Mouse (Mus musculus): Measurements from ENCODE around the gene Greb1. TPM values are rescaled to one million over a fixed set of nuclear protein-coding genes. Genes with fewer than 3 reads are reported as not detected.
"Not testable (repeated sequence)": the region's sequence is repeated elsewhere in the genome, so short reads cannot be mapped to it uniquely, and the experiment has no call there.

The Greb1 gene
- polyA plus RNA-seq, 1 experiment = 0.48 TPM

DNA sequence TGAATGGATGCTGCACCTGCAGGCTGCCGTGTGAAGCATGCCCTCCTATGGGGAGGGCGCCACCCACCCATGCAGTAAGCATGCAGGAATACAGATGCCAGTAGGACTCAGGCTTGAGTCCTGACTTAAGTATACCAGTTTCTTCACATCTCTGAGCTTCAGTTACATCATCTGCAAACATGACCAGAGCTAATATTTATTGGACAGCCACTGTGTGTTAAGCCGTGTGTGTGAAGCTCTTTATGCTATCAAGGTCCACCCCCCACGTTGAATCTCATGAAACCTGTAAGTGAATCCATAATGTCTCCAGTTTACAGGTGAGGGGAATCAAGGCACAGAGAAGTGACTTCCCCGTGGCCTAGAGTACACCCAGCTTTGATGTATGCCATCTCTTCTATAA, 72.5 kb downstream of the Greb1 start:
- Histone ChIP-seq H3K27ac (ENCODE audit: insufficient read depth, low read length) (no peak overlapping the region), H3K4me1 (ENCODE audit: control insufficient read depth, insufficient read depth, low read length) (no peaks in the 10 kb centered on the region), H3K4me3 (ENCODE audit: insufficient read depth, low read length) (no peak overlapping the region)
- TF ChIP-seq CTCF (IDR thresholded peaks at IDR 0.05; ENCODE audit: extremely low read depth, insufficient read depth, low read length) = no peak
- no peak for TF ChIP-seq POLR2A (IDR thresholded peaks at IDR 0.05; ENCODE audit: extremely low read depth, insufficient read depth, low read length)

DNA sequence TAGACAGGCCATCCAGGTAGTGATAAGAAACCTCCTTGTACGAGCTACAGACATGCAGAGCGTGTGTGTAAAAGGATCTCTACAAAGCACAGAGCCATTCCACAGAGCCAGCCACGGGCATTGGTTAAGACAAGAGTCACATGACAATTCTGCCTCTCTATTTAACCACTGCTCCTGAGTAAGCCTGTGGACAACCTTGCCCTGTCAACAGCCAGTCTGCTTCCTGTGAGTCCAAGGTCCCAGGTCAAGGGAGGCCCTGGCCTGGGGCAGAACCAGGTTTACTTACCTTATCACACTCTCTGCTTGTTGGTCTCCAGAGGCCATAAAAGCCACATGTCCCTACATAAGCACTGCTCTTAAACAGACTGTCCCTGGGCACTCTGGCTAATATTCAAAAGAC, 74.5 kb downstream of the Greb1 start:
- Histone ChIP-seq H3K27ac (ENCODE audit: insufficient read depth, low read length) (no peak overlapping the region), H3K4me1 (ENCODE audit: control insufficient read depth, insufficient read depth, low read length) (no peaks in the 10 kb centered on the region), H3K4me3 (ENCODE audit: insufficient read depth, low read length) (no peak overlapping the region)
- no peak for TF ChIP-seq CTCF (IDR thresholded peaks at IDR 0.05; ENCODE audit: extremely low read depth, insufficient read depth, low read length)
- TF ChIP-seq POLR2A (IDR thresholded peaks at IDR 0.05; ENCODE audit: extremely low read depth, insufficient read depth, low read length) = no peak

DNA sequence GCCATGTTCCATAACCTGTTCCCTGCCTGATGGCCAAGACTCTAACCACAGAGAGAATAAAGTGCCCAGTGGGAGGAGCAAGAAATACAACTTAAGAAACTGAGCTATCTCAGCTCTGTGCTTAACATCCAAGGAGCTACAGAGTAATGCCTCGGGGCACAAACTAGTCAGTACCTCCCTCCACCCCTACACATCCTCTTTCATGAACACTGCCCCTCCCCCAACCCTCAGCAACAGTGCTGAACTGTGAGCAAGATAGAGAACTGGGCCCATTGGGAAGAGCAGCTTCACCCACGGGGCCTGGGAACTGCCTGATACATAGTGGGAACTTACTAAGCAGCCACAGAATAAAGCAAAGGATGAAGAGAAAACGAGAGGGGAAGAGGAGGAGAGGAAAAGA, 77.1 kb downstream of the Greb1 start:
- no peaks in the 10 kb centered on the region for H3K4me1 ChIP-seq (ENCODE audit: control insufficient read depth, insufficient read depth, low read length)
- no peak overlapping the region for H3K27ac ChIP-seq (ENCODE audit: insufficient read depth, low read length)
- H3K4me3 ChIP-seq (ENCODE audit: insufficient read depth, low read length) = no peak overlapping the region
- TF ChIP-seq CTCF (IDR thresholded peaks at IDR 0.05; ENCODE audit: extremely low read depth, insufficient read depth, low read length) (no peak), POLR2A (IDR thresholded peaks at IDR 0.05; ENCODE audit: extremely low read depth, insufficient read depth, low read length) (no peak)

DNA sequence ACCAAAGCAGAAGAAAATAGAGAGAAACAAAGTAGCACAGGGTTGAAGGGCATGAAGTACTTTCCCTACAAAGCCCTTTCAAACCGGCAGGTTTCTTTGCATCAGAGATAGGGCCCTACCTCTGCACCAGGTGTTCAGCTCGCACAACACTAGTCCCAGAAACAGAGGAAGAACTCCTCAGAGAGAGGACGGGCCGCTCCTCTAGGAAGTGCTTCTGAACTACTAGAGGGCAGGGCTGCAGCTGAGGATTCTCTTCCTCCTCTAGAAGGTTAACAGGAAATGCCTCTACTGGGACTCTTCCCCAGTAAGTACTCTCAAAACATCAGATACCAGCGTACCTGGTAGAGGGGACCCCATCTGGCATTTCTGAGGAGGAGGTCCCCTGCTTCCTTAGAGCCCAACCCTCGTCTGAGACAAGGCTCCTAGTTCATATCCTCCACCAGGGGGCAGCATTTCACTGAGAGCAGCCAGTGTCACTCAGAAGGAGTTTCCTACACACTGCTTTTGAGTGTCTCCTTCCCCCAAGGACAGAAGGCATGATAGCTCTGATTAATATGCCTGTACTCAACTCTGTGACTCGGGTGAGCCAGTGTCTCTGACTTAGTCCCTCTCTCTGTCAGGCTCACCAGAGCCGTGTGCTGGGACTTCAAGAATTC, 81.9 kb downstream of the Greb1 start:
- Histone ChIP-seq H3K4me3 (ENCODE audit: insufficient read depth, low read length) (no peak overlapping the region), H3K4me1 (ENCODE audit: control insufficient read depth, insufficient read depth, low read length) (no peaks in the 10 kb centered on the region), H3K27ac (ENCODE audit: insufficient read depth, low read length) (no peak overlapping the region)
- peak; percentile 85 for TF ChIP-seq CTCF (IDR thresholded peaks at IDR 0.05; ENCODE audit: extremely low read depth, insufficient read depth, low read length)
- no peak for TF ChIP-seq POLR2A (IDR thresholded peaks at IDR 0.05; ENCODE audit: extremely low read depth, insufficient read depth, low read length)

DNA sequence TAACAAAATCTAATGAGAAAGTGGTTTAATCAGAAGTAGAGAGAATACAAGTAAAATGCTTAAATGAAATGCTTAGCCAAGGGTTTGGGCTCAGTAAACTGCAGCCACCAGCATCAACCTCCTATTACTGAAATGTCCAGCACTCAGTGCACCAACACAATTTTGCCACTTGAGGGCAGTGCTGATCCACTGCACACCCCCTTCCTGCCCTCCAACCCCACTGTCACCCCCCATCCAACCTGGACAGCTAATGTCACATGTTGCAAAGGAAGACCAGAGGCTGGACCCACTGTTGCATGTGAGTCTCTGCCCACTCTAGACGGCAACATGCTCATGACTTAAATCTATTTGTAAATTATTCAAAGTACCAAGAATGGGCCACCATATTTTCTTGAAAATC, 83.0 kb downstream of the Greb1 start:
- Histone ChIP-seq H3K27ac (ENCODE audit: insufficient read depth, low read length) (no peak overlapping the region), H3K4me3 (ENCODE audit: insufficient read depth, low read length) (no peak overlapping the region), H3K4me1 (ENCODE audit: control insufficient read depth, insufficient read depth, low read length) (no peaks in the 10 kb centered on the region)
- TF ChIP-seq CTCF (IDR thresholded peaks at IDR 0.05; ENCODE audit: extremely low read depth, insufficient read depth, low read length) = peak; percentile 85
- TF ChIP-seq POLR2A (IDR thresholded peaks at IDR 0.05; ENCODE audit: extremely low read depth, insufficient read depth, low read length) = no peak

DNA sequence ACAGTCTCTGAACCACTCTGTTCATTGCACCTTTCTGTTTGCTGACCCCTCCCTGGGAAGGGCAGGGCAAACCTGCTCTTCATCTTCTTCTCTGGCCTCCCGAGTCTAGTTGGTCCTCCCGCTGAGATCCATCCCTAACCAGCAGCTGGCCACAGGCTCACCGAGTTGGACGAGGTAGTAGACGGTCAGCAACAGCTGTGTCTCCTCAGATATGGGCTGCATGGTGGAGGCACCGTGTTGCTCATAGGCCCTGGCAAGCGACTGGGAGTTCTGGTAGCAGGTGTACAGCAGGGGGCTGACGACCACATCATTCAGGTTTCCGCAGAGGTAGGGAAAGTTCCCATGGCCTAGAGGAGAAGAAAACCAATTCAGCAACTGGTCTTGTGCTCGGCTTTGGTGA, 86.1 kb downstream of the Greb1 start:
- H3K4me1 ChIP-seq (ENCODE audit: control insufficient read depth, insufficient read depth, low read length) = no peaks in the 10 kb centered on the region
- TF ChIP-seq CTCF (IDR thresholded peaks at IDR 0.05; ENCODE audit: extremely low read depth, insufficient read depth, low read length) (no peak), POLR2A (IDR thresholded peaks at IDR 0.05; ENCODE audit: extremely low read depth, insufficient read depth, low read length) (no peak)
- H3K27ac ChIP-seq (ENCODE audit: insufficient read depth, low read length) = no peak overlapping the region
- H3K4me3 ChIP-seq (ENCODE audit: insufficient read depth, low read length) = no peak overlapping the region

DNA sequence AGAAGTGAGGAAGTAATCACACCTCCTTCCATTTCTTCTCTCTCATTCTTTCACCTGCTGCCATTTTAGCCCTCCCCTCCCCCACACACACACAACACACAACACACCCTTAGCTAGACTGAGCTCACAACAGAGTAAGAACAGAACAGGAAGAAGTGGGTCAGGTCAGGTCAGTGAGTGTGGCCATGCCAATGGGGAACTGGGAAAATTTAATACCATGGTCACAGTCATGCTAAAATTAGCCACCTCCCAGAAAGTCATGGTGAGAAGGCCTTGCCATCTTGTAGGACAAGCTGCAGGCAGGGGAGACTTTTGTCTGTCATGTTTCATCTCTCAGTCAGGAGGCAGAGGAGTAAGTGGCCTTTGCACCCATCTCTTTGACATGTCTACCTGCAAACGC, 102.0 kb downstream of the Greb1 start:
- Histone ChIP-seq H3K4me3 (ENCODE audit: insufficient read depth, low read length) (no peak overlapping the region), H3K4me1 (ENCODE audit: control insufficient read depth, insufficient read depth, low read length) (no peaks in the 10 kb centered on the region), H3K27ac (ENCODE audit: insufficient read depth, low read length) (no peak overlapping the region)
- no peak for TF ChIP-seq CTCF (IDR thresholded peaks at IDR 0.05; ENCODE audit: extremely low read depth, insufficient read depth, low read length)
- no peak for TF ChIP-seq POLR2A (IDR thresholded peaks at IDR 0.05; ENCODE audit: extremely low read depth, insufficient read depth, low read length)

DNA sequence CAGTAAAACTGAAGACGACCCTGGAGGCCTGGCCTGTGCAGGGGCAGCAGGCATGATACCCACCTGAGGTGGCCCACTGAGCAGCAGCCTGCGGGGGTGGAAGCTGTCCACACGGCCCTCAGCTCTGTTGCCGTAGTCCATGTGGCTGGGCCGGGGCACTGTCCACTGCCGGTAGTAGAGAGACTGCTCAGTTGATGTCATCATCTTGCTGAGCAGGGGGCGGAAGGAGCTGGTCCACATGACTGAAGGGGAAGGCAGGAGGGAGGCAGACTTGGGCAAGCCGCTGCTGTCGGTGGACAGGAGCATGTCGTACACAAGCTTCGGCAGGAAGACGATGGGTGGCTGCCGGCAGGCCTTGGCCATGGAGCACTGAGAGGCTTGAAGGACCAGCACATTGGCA, 104.5 kb downstream of the Greb1 start:
- H3K4me1 ChIP-seq (ENCODE audit: control insufficient read depth, insufficient read depth, low read length) = no peaks in the 10 kb centered on the region
- TF ChIP-seq POLR2A (IDR thresholded peaks at IDR 0.05; ENCODE audit: extremely low read depth, insufficient read depth, low read length) (no peak), CTCF (IDR thresholded peaks at IDR 0.05; ENCODE audit: extremely low read depth, insufficient read depth, low read length) (no peak)
- H3K4me3 ChIP-seq (ENCODE audit: insufficient read depth, low read length) = no peak overlapping the region
- H3K27ac ChIP-seq (ENCODE audit: insufficient read depth, low read length) = no peak overlapping the region

DNA sequence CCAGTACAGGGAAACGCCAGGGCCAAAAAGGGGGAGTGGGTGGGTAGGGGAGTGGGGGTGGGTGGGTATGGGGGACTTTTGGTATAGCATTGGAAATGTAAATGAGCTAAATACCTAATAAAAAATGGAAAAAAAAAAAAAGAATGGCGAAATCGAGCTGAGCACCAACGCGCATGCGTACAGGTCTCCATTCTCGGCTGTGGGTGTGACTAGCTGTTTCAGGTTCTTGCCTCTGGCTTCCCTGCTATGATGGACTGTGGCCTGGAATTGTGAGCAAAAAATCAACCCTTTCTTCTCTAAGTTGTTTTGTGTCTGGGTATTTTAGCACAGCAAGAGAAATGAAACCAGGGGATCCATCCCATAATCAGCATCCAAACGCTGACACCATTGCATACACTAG, 105.4 kb downstream of the Greb1 start:
- not testable (repeated sequence) for H3K4me1 ChIP-seq (ENCODE audit: control insufficient read depth, insufficient read depth, low read length); H3K4me3 ChIP-seq (ENCODE audit: insufficient read depth, low read length)

DNA sequence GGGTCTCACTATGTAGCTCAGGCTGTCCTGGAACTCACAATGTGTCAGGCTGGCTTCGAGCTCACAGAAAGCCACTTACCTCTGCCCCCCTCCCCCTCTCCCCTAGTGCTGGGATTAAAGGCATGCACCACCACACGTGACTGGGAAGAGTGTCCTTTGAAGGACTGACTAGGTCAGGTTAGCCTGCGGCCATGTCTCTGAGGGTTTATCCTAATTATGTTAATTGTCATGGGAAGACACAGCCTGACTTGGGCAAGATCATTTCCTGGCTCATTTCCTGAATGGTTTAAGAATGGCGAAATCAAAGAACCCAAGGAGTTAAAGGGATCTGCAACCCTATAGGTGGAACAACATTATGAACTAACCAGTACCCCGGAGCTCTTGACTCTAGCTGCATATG, 105.9 kb downstream of the Greb1 start:
- H3K27ac ChIP-seq (ENCODE audit: insufficient read depth, low read length) = no peak overlapping the region
- TF ChIP-seq POLR2A (IDR thresholded peaks at IDR 0.05; ENCODE audit: extremely low read depth, insufficient read depth, low read length) = no peak
- TF ChIP-seq CTCF (IDR thresholded peaks at IDR 0.05; ENCODE audit: extremely low read depth, insufficient read depth, low read length) = no peak
- no peaks in the 10 kb centered on the region for H3K4me1 ChIP-seq (ENCODE audit: control insufficient read depth, insufficient read depth, low read length)
- H3K4me3 ChIP-seq (ENCODE audit: insufficient read depth, low read length) = no peak overlapping the region

More for the DNA sequence above, 105.4 kb downstream of the Greb1 start:
- not testable (repeated sequence) for H3K27ac ChIP-seq (ENCODE audit: insufficient read depth, low read length)

Measured in cortical plate, adult 2 months (tissue).